Mouse (Mus musculus): Measurements from ENCODE around the gene Fcrl1. TPM values are rescaled to one million over a fixed set of nuclear protein-coding genes. Genes with fewer than 3 reads are reported as not detected.

Fcrl1 gene
- polyA plus RNA-seq, 1 experiment = 0.29 TPM

DNA sequence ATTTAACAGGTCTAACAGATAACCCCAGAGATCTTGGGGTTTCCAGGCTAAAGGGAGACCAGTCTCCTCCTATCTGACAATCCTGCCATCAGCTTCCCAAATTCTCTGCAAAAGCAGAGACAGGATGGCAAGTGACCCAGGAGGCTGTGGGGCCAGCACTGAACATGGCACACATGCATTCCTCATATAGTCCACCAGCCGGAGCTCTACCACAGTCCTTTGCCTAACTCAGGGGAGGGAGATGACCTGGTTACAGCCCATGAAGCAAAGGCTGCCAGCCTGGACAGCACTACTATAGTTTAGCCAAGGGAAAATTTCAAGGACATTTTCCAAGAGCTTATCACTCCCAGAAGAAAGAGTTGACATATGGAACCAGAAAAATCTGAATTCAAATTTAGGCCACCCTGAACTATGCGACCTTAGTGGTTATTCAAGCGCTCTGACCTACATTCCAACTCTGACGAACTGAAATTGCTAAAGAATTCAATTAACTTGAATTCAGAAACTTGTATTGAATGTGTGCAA lies 46.3 kb downstream of the Fcrl1 start:
- 0 out of 2 replicates have a peak, but pooled peaks have one; percentile 9 for TF ChIP-seq CTCF (IDR thresholded peaks at IDR 0.05; ENCODE audit: borderline replicate concordance, insufficient read depth, low read depth, low read length)
- TF ChIP-seq POLR2A (IDR thresholded peaks at IDR 0.05; ENCODE audit: borderline replicate concordance, insufficient read depth, low read length) = no peak
- WGBS = 51% methylated on average over 4 of the region's 4 CpGs

DNA sequence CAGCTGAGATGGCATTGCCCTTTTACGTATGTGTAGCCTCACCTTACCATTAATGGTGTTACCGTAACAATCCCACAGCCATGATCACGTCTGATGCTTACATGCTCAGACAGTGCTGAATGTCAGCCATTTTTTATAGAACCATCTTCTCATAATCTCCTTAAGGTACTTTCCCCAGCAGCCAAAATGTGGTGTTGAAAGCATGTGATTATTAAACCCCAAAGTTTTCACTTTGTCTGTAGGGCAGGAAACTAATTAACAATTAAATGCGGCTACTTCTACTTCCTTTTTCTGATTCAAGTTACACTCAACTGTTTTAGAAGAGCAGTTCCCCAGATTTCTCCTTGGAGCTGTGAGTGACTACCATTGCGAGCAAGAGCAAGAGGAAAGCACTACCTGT lies 59.3 kb downstream of the Fcrl1 start, which contains the start of gene Fcrl5:
Gene Fcrl5, plus strand, starts transcription at position 295 of the 400 bp plus-strand sequence.
- H3K27ac ChIP-seq (ENCODE audit: insufficient read depth, low read length) = no peak within 1 kb of the TSS
- no peak for DNase-seq
- H3K4me3 ChIP-seq (replicated peaks; ENCODE audit: insufficient read depth, low read depth, low read length) = no peak within 1 kb of the TSS
- TF ChIP-seq CTCF (IDR thresholded peaks at IDR 0.05; ENCODE audit: borderline replicate concordance, insufficient read depth, low read depth, low read length) (no peak), POLR2A (IDR thresholded peaks at IDR 0.05; ENCODE audit: borderline replicate concordance, insufficient read depth, low read length) (no peak)
- 95% methylated on average over 5 of the region's 5 CpGs for WGBS
- H3K27me3 ChIP-seq (ENCODE audit: control insufficient read depth, insufficient read depth, low read length) = no peaks in the 10 kb centered on the region
- H3K4me1 ChIP-seq (ENCODE audit: control insufficient read depth, insufficient read depth, low read length) = no peaks in the 10 kb centered on the region

More for the DNA sequence above, 46.3 kb downstream of the Fcrl1 start:
- peak in 1 of 2 experiments; percentile 26 for DNase-seq
- no peaks in the 10 kb centered on the region for H3K27me3 ChIP-seq (ENCODE audit: control insufficient read depth, insufficient read depth, low read length)
- no peaks in the 10 kb centered on the region for H3K4me1 ChIP-seq (ENCODE audit: control insufficient read depth, insufficient read depth, low read length)
- H3K27ac ChIP-seq (ENCODE audit: insufficient read depth, low read length) = no peak overlapping the region
- no peak overlapping the region for H3K4me3 ChIP-seq (replicated peaks; ENCODE audit: insufficient read depth, low read depth, low read length)

DNA sequence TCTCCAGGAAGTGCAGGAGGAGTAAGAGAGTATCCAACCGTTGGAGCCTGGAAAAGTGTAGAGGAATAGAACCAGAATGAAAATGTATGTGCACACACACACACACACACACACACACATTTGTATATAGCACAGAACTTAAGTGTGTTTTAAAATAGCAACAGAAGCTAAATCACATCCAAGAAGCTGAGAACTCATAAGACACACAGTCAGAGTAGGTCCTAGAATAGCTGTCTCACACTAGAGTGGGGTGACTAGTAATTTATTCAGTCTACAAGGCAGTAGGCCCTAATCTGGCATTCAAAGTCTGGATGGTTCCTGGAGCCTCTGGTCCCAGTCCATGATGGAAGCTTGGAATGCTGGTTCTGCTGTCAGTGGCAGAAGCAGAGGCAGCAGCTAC lies 64.4 kb downstream of the Fcrl1 start:
- Histone ChIP-seq H3K27me3 (ENCODE audit: control insufficient read depth, insufficient read depth, low read length) (no peaks in the 10 kb centered on the region), H3K4me1 (ENCODE audit: control insufficient read depth, insufficient read depth, low read length) (no peaks in the 10 kb centered on the region), H3K4me3 (replicated peaks; ENCODE audit: insufficient read depth, low read depth, low read length) (no peak overlapping the region), H3K27ac (ENCODE audit: insufficient read depth, low read length) (no peak overlapping the region)
- no peak for DNase-seq
- no peak for TF ChIP-seq POLR2A (IDR thresholded peaks at IDR 0.05; ENCODE audit: borderline replicate concordance, insufficient read depth, low read length)
- no peak for TF ChIP-seq CTCF (IDR thresholded peaks at IDR 0.05; ENCODE audit: borderline replicate concordance, insufficient read depth, low read depth, low read length)
- 91% methylated on average over 1 of the region's 1 CpGs for WGBS

DNA sequence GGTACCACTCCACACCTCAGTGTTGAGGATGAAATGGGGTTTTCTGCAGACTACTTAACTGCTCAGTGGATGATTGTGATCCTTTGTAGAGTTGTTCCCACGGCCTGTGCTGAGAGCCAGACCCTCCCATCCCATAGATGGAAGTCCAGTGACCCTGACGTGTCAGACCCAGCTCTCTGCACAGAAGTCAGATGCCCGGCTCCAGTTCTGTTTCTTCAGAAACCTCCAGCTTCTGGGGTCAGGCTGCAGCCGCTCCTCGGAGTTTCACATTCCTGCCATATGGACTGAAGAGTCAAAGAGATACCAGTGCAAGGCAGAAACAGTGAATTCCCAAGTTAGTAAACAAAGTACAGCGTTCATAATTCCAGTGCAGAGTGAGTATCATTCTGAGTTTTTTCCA lies 67.8 kb downstream of the Fcrl1 start:
- no peak for TF ChIP-seq CTCF (IDR thresholded peaks at IDR 0.05; ENCODE audit: borderline replicate concordance, insufficient read depth, low read depth, low read length)
- TF ChIP-seq POLR2A (IDR thresholded peaks at IDR 0.05; ENCODE audit: borderline replicate concordance, insufficient read depth, low read length) = no peak
- Histone ChIP-seq H3K27me3 (ENCODE audit: control insufficient read depth, insufficient read depth, low read length) (no peaks in the 10 kb centered on the region), H3K4me3 (replicated peaks; ENCODE audit: insufficient read depth, low read depth, low read length) (no peak overlapping the region), H3K4me1 (ENCODE audit: control insufficient read depth, insufficient read depth, low read length) (no peaks in the 10 kb centered on the region), H3K27ac (ENCODE audit: insufficient read depth, low read length) (no peak overlapping the region)
- DNase-seq = no peak
- 77% methylated on average over 6 of the region's 6 CpGs for WGBS

Other genes with a start within 250 kb of the Fcrl1 start
- gene Kirrel, start 201.6 kb upstream of the Fcrl1 start, polyA plus RNA-seq (2012; rRNA removed) = 5.6 and 6.1 TPM in 2 replicates
- 4.3 and 4.5 TPM in 2 replicates for gene Fcrls, start 112.6 kb upstream of the Fcrl1 start, polyA plus RNA-seq (2012; rRNA removed)
- 0.05 TPM in 1 of 2 replicates, not detected in the other for gene Cd5l, start 18.5 kb upstream of the Fcrl1 start, polyA plus RNA-seq (2012; rRNA removed)
- gene Fcrl5, start 59.4 kb downstream of the Fcrl1 start, polyA plus RNA-seq (2012; rRNA removed) = not detected in 2 replicates
- 17.3 and 18.3 TPM in 2 replicates for gene Etv3, start 149.0 kb downstream of the Fcrl1 start, polyA plus RNA-seq (2012; rRNA removed)
- 52.2 and 53.2 TPM in 2 replicates for gene Arhgef11, start 241.2 kb downstream of the Fcrl1 start, polyA plus RNA-seq (2012; rRNA removed)

Data from cerebellum, adult 2 months (tissue).